Mouse (Mus musculus) ES-E14 (cell line): ENCODE measurements around the gene Toe1.

Experiments
- CHD2 ChIP-seq: IDR thresholded peaks from 2 replicates; pipeline ENCODE4 v1.6.1; 2014; ENCODE audit warnings: mild to moderate bottlenecking, low read depth, low read length, inconsistent platforms
- ZC3H11A ChIP-seq: IDR thresholded peaks from 2 replicates; pipeline ENCODE4 v1.6.1; 2012; ENCODE audit warnings: low read depth, mild to moderate bottlenecking, inconsistent platforms, low read length, borderline replicate concordance

GRCm38 (mm10) chr4:116815276-116815675, 7.8 kb upstream of the Toe1 start:
- TF ChIP-seq ZC3H11A (no peak), CHD2 (no peak)
